Mouse (Mus musculus) cerebellum, adult 18-20 months (tissue): ENCODE measurements around the gene Csnk2a1.
A peak's percentile ranks its signal among the peaks of the same experiment; 100 is the strongest.
"Not testable (repeated sequence)": the region's sequence is repeated elsewhere in the genome, so short reads cannot be mapped to it uniquely, and the experiment has no call there.

Experiments used
- DNase-seq, 2 experiments: peaks; one replicate each; pipeline ENCODE4 v3.0.0; 2021

Gene Csnk2a1

DNA sequence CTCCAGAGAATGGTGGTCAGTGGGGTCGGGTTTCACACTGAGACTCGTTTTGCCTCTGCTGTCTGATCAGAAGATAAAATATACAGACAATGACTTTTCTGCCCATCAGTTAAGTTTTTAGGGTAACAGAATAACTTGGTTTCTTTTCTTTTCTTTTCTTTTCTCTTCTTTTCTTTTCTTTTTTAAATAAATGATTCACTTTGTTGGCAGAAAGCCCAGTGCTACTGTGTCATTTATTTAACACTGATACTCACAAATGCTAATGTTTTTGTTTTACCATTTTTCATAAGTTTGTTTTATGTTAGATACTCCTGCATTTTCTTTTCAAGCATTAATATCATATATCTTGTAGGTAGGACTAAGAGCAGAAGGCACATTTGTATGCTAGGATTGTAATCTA is 13.9 kb downstream of the Csnk2a1 start:
- DNase-seq = no peak

DNA sequence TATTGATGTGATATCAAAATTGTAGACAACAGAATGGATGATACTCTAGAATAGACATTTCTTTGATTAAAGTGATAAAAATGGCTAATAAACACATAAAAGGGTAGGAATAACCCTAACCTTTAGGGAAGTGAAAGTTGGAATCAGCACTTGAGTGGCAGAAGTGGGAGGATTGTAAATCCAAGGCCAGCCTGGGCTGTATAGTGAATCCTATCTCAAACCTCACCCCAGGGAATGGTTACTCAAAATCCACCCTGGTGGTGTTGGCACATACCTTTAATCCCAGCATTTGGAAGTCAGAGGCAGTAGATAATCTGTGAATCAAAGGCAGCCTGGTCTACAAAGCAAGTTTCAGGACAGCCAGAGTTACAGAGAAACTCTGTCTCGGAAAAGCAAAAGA is 20.6 kb downstream of the Csnk2a1 start:
- DNase-seq = no peak

- DNase-seq = no peak
Measured at GRCm38 (mm10) chr2:152250511-152250910, 23.9 kb downstream of the Csnk2a1 start.

GRCm38 (mm10) chr2:152259739-152260138 is 33.1 kb downstream of the Csnk2a1 start:
- DNase-seq = no peak

- no peak for DNase-seq
Measured at GRCm38 (mm10) chr2:152273639-152274038, 47.0 kb downstream of the Csnk2a1 start.

- no peak for DNase-seq
Measured at GRCm38 (mm10) chr2:152281407-152281806, 54.8 kb downstream of the Csnk2a1 start.

- no peak for DNase-seq
Measured at GRCm38 (mm10) chr2:152287560-152287959, 60.9 kb downstream of the Csnk2a1 start.

DNA sequence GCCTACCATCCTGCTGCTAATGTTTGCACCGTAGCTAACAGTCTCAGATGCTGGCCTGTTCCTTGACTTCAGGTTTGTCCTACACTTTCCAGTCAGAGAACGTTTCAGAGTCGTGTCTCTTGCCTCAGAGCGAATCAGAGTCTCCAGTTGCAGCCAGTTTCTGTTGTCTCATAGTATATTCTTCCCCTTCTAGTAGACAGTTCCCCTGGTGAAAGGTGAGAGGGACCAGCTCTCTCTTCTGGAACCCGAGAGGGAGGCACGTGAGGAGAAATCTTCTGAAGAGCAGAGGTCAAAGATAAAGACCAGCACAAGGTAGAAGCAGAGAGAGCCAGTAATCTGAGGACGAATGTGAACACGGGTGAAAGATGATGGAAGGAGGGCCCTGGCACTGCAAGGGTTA is 61.4 kb downstream of the Csnk2a1 start:
- DNase-seq = no peak

- DNase-seq = not testable (repeated sequence)
Measured at GRCm38 (mm10) chr2:152289623-152290022, 63.0 kb downstream of the Csnk2a1 start.

GRCm38 (mm10) chr2:152292475-152292874 is 65.8 kb downstream of the Csnk2a1 start:
- DNase-seq = no peak

DNA sequence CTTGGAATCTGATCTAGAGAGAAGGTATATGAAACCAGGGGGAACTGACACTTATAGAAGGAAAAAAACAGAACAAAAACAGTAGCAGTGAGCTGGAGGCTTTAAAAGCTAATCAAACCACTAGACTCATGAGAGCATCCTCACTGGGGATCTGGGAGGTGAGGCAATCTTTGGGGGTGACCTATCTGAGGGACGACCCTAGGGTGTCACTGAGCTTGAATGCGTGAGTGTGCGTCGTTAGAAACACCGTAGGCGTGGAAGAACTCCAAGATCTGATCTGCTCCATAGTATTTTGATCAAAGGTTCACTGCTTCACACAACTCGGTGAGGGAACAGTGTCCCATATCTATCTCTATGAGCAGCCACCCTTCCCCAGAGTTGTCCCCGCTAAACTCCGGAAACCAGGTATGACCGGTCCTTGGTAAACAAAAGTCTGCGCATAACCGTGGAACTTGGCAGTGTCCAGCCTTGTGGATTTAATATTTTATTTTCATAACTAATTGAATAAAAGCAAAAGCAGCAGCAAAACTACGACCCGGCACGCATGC is 66.6 kb downstream of the Csnk2a1 start:
- no peak for DNase-seq

DNA sequence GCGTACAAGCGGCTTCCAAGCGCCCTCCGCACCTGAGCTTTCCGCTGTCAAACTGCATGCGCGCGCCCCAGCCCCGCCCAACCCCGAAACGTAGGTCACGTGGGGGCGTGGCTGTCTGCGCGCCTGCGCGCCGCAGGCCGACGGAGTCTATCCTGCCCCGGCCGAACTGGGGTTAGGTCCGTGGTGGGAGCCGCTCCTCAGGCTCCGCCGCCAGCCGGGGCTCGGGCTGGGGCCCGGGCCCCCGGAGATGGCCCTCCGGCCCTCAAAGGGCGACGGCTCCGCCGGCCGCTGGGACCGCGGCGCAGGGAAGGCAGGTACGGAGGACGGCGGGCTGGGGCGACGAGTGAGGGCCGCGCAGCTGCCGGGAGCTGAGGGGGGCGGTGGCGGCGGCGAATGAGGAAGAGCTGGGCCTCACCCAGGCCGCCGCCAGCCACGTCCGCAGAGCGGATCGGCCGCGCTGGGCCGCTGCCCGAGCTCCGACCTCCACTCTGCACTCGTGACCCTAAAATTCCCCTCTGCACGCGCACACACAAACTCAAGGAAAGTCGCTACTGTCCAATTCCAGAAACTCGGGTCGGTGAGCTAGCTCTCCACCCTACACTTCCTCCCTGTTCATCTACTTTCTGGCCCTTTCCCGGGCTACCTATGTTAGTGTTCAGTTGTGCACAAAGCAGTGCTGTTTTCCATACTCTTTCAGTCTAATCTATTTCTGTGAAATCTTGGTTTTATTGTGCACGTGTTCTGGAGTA is 67.3 kb downstream of the Csnk2a1 start, which contains the start of gene Tbc1d20:
Gene Tbc1d20 (plus strand): TSS at position 102 of the 749 bp plus-strand sequence.
- DNase-seq = peak; percentile 90 to 95

DNA sequence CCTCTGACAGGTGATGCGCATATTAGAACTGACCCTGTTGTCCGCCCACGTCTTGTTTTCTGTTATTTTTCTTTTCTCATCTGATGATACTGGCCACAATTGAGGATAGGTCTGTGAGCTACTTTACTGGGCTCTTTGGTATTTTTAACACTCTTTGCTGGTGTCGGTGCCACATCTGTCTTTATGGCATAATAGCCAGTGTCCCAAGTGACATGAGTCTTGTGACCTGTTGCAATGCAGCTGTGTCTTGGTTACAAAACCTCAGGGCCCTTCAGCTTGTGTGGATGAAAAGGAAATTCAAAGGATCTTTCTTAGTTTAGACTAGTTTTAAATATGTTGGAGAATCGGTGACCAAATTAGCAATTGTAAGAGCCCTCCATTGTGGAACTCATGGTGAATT is 67.9 kb downstream of the Csnk2a1 start:
- DNase-seq = no peak

- DNase-seq = no peak
Measured at GRCm38 (mm10) chr2:152302862-152303261, 76.2 kb downstream of the Csnk2a1 start.

DNA sequence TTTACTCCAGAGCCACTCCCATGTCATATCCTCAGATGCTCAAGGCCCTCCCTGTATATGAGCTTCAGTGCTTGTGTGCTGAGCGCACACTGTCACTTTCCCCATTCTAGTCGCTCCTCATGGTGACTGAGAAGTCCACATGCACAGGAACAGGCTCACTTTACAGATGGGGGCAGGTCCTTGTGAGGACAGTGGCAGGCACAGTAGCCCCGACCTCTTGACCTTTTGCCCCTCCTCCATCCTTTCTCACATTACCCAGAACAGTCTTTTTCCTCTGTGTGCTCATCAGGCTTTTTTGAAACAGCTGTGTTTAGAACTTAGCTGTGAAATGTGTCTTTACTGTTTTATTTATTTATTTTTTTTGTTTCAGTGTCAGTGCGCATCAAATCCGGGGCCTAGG is 77.1 kb downstream of the Csnk2a1 start:
- no peak for DNase-seq

DNA sequence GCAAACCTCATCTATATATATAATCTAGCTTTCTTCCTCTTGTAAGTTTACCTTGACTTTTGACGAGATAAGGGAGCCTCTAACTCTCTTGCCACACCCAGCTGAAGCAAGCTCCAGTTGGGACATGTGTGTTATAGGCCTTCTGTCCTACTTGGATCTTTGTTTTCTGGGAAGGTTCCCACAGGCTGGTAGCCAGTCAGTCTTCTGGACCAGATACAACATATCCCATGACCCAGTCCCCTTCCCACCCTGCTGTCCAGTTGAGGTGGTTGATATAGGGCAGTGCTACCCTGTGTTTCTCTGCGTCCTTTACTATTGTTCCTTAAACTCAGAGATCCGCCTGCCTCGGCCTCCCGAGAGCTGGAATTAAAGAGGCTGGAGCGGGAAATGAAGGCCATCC is 78.8 kb downstream of the Csnk2a1 start:
- DNase-seq = no peak

GRCm38 (mm10) chr2:152307186-152307585 is 80.5 kb downstream of the Csnk2a1 start:
- DNase-seq = no peak

- peak; percentile 30 to 34 for DNase-seq
Measured at GRCm38 (mm10) chr2:152312996-152313395, 86.4 kb downstream of the Csnk2a1 start.

- DNase-seq = no peak
Measured at GRCm38 (mm10) chr2:152313926-152314325, 87.3 kb downstream of the Csnk2a1 start.

GRCm38 (mm10) chr2:152317054-152317453 is 90.4 kb downstream of the Csnk2a1 start:
- DNase-seq = no peak

DNA sequence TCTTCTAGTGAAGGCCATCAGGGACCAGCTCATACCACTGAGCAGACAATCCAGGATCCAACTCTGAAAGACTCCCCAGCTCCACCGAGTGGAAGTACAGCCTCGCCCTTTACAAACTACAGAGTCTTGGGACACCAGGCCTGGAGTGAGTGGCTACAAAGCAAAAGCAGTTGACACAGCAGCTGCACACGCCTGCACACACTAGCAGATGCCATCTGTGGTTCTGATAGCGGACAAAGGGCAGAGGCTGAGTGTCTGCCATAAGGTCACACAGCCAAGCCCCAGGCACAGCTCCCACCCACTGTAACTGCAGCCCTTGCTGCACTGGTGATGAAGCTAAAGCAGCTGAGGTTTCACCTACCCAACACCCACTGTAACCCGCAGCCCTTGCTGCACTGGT is 94.9 kb downstream of the Csnk2a1 start:
- DNase-seq = no peak

DNA sequence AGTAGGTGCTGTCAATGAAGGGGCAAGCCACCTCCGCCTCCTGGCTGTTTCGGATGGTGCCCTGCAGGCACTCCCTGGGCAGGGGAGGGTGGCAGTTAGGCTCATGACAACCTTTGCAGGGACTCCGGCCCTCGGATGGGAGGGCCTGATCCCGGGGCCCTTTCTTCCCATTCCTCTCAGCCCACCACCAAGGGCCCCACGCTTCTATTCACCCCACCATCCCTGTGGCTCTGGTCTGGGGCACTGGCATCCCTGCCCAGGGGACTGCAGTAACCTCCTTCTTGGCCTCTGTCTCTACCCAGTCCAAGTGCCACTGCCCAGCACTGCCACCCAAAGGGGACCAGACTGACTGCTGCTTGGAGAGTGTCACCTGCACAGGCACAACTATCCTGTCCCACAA is 95.6 kb downstream of the Csnk2a1 start:
- DNase-seq = no peak

DNA sequence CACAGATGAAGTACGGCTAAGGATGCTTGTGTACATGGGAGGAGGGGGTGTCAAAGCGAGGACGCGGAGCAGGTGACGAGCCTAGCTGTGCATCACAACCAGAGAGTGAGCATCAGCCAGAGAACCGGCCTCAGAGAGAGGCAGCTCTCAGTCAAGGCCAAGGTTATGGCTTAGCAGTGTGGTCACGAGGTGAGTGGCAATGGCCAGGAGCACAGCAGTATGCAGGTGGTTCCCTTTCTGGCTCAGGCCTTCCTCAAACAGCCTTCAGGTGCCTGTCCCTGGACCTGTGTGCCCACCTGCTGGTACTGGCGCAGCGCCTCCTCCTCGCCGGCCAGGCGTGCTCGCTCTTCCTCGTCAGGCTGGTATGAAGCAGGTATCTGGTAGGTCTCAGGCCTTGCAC is 97.3 kb downstream of the Csnk2a1 start:
- peak; percentile 71 to 77 for DNase-seq

DNA sequence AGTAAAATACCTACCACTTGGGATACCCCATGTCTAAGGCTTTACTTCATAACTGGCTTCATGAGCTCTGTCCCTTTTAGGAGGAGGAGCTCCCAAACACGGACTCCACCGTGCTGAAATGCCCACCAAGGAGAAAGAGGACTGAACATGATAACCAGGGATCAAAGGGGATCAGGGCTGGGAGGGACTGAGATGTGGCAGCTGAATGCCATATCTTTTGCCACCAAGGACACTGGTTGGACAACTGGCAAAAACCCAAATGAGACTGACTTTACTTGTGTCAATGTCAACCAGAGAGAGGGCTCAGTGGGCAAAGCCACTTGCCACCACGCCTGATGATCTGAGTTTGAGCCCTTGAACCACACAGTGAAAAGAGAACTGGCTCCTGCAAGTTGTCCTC is 98.2 kb downstream of the Csnk2a1 start:
- DNase-seq = no peak

DNA sequence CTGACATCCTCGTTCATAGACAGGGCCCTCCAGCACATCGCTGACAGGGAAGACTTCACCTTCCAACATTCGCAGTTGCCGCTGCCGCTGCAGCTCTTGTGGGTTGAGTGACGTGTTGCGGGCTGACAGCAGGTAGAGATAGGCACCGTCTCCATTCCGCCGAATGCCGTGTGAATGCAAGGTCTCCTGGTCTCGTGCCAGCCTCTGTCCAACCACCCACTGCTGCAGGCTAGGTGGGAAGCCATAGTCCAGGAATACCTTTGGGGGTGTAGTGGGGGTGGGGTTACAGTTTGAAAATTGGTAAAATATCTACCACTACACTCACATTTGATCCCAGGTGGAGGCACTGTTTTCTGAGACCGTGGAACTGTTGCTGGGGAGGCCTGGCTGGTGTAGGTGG is 99.5 kb downstream of the Csnk2a1 start:
- no peak for DNase-seq
